Mouse (Mus musculus): ENCODE measurements at regions not wholly inside any gene's neighbourhood (a gene's known extent, or its start where the extent isn't known, plus 50 kb on each side); places are given as distances from the start of the nearest gene placed in this dataset.

DNA sequence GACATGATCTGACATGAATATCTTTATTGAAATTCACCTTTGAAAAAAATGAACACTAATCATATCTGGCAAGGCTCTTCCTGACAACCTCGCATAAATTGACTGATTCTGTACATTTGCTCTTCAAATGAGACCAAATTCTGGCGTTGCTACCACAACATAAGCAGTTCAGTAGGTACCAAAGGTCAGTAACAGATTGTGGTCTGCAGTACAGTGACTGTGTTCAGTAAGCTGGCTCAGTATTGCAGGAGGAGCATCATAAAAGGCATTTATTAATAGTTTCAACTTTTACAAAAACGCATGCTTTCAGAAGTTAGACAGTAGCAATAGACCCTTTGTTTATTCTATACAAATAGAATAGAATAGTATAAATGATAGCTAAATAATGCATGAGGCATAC is 226.7 kb upstream of the Dab2 start:
- Histone ChIP-seq H3K27me3 (ENCODE audit: control insufficient read depth) (no peaks in the 10 kb centered on the region), H3K9me3 (ENCODE audit: control insufficient read depth, low read length) (no peaks in the 10 kb centered on the region), H3K4me1 (ENCODE audit: control insufficient read depth) (no peaks in the 10 kb centered on the region), H3K4me3 (replicated peaks) (no peak overlapping the region), H3K36me3 (ENCODE audit: control insufficient read depth) (no peaks in the 10 kb centered on the region)
- TF ChIP-seq TAL1 (IDR thresholded peaks at IDR 0.05; ENCODE audit: low read length), result no peak
- no peak for TF ChIP-seq GATA1 (IDR thresholded peaks at IDR 0.05; ENCODE audit: low read length)

DNA sequence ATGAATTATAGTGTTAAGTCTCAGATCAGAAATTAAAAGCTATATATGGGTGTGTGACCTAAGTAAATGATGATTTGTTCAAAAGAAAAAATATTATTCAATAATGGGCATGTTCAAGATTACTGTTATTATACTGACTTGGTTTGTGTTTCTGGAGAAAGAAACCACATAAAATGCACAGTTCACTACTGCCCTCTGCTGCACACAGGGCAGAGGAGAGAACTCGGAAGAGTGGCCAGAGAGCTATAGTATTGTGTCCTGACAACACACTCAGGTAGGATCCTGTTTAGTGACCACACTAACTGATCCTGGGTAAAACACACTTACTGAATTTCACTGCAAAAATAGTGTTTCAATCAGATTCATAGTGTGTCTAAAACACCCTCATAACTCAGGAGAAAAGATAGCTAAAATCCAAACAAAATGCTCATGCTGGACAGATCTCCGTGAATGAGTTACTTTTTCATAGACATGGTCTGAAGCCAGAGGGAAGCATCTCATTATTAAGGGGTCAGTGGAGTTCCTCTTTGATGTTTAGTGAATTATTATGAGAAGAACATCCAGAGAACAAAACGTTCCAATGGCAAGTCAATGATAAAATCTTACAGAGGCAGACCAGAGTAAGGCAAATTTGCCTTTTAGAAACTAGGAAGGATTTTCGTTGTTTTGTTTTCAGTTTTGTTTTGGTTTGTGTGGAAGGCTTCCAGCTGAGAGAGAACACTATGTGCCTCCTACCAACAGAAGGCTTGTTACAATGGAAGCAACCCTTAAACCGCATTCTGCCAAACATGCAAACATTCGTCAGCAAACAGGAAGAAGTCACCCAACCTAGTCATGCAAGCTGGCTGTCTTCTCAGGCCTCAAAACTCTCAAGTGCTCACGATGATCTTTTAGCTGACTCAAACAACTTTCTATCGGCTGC is 218.6 kb upstream of the Dab2 start:
- Histone ChIP-seq H3K27me3 (ENCODE audit: control insufficient read depth) (no peaks in the 10 kb centered on the region), H3K4me3 (replicated peaks) (no peak overlapping the region), H3K9me3 (ENCODE audit: control insufficient read depth, low read length) (no peaks in the 10 kb centered on the region), H3K4me1 (ENCODE audit: control insufficient read depth) (no peaks in the 10 kb centered on the region; the same call in 1 of the 2 replicates), H3K36me3 (ENCODE audit: control insufficient read depth) (no peaks in the 10 kb centered on the region)
- TF ChIP-seq GATA1 (IDR thresholded peaks at IDR 0.05; ENCODE audit: low read length) (no peak), TAL1 (IDR thresholded peaks at IDR 0.05; ENCODE audit: low read length) (no peak)

DNA sequence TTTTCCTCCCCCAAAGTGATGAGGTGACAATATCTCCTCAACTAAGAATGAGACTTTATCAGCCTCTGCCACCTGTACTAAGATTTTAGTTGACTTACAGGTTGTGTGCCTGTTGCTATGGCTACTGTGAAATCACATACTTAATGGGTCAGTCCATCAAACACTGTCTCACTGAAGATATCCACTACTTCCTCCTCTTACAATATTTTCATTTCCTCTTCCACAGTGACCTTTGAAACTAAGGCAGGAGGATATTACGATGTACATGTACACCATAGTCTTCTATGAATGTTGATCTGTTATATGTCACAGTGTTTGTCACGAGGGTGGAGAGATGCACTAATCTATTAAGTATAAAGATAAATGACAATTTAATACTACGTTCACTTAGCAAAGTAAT is 212.4 kb upstream of the Dab2 start:
- no peaks in the 10 kb centered on the region for H3K27me3 ChIP-seq (ENCODE audit: control insufficient read depth)
- no peaks in the 10 kb centered on the region for H3K4me1 ChIP-seq (ENCODE audit: control insufficient read depth)
- H3K9me3 ChIP-seq (ENCODE audit: control insufficient read depth, low read length), result no peaks in the 10 kb centered on the region
- no peak for TF ChIP-seq TAL1 (IDR thresholded peaks at IDR 0.05; ENCODE audit: low read length)
- TF ChIP-seq GATA1 (IDR thresholded peaks at IDR 0.05; ENCODE audit: low read length), result no peak
- no peaks in the 10 kb centered on the region for H3K36me3 ChIP-seq (ENCODE audit: control insufficient read depth)
- no peak overlapping the region for H3K4me3 ChIP-seq (replicated peaks)

DNA sequence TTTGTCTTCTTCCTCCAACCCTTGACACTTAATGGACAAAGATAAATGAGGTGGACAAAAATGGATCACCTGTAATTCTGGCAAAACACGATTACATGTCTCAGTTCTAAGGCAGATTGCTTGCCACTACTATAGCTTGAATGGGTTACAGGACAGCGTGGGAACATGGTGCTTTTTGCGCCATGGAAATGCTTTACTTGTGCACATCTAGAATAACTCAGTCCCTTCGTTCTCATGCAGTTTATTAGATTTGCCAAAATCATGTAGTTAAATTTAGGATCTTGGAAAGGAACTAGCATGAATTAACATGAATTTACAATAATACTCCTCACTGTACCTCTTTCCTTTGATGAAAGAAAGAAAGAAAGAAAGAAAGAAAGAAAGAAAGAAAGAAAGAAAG is 211.1 kb upstream of the Dab2 start:
- no peaks in the 10 kb centered on the region for H3K9me3 ChIP-seq (ENCODE audit: control insufficient read depth, low read length)
- H3K36me3 ChIP-seq (ENCODE audit: control insufficient read depth), result no peaks in the 10 kb centered on the region
- TF ChIP-seq GATA1 (IDR thresholded peaks at IDR 0.05; ENCODE audit: low read length), result no peak
- TF ChIP-seq TAL1 (IDR thresholded peaks at IDR 0.05; ENCODE audit: low read length), result no peak
- H3K27me3 ChIP-seq (ENCODE audit: control insufficient read depth), result no peaks in the 10 kb centered on the region
- H3K4me3 ChIP-seq (replicated peaks), result no peak overlapping the region
- no peaks in the 10 kb centered on the region for H3K4me1 ChIP-seq (ENCODE audit: control insufficient read depth)

DNA sequence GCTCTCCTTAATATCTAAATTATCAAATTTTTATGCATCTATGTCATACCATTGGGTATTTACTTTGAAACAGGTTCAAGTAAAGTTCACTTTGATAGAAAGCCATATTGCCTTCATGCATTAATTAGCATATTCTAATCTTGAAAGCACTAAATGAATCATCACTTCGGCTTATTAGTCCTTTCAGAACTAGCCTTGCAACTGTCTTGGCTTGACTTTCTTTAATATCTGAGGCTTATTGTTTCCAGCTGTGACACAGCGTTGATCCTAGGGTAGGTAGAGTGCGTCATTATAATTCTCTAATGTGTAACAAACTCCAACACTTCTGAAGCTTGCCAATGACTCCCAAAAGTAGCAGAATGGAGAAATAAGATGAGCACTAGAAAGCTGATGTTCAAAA is 169.9 kb upstream of the Dab2 start:
- Histone ChIP-seq H3K9me3 (ENCODE audit: control insufficient read depth, low read length) (no peaks in the 10 kb centered on the region), H3K27me3 (ENCODE audit: control insufficient read depth) (no peaks in the 10 kb centered on the region), H3K4me1 (ENCODE audit: control insufficient read depth) (no peaks in the 10 kb centered on the region), H3K4me3 (replicated peaks) (no peak overlapping the region), H3K36me3 (ENCODE audit: control insufficient read depth) (no peaks in the 10 kb centered on the region)
- TF ChIP-seq TAL1 (IDR thresholded peaks at IDR 0.05; ENCODE audit: low read length) (no peak), GATA1 (IDR thresholded peaks at IDR 0.05; ENCODE audit: low read length) (no peak)

DNA sequence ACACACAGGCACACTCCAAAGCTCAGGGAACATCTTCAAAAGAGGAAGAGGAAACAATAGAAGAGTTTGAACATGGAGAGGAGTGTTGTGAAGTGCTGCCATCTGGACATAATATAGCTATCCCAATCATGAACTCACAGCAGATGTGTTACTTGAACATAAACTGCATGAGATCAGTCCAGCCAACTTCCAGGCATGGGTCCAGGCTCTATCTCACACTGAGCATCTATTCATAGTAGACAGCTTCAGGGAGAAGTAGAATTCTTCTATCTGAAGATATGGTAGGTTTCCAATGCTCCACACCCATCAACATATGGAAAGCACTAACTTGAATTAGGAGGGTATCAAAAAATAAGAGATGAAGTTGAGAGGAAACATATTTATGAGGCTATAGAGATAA is 167.4 kb upstream of the Dab2 start:
- TF ChIP-seq TAL1 (IDR thresholded peaks at IDR 0.05; ENCODE audit: low read length) (no peak), GATA1 (IDR thresholded peaks at IDR 0.05; ENCODE audit: low read length) (no peak)
- Histone ChIP-seq H3K27me3 (ENCODE audit: control insufficient read depth) (no peaks in the 10 kb centered on the region), H3K9me3 (ENCODE audit: control insufficient read depth, low read length) (no peaks in the 10 kb centered on the region; the same call in 1 of the 2 replicates), H3K36me3 (ENCODE audit: control insufficient read depth) (no peaks in the 10 kb centered on the region), H3K4me1 (ENCODE audit: control insufficient read depth) (no peaks in the 10 kb centered on the region), H3K4me3 (replicated peaks) (no peak overlapping the region)

DNA sequence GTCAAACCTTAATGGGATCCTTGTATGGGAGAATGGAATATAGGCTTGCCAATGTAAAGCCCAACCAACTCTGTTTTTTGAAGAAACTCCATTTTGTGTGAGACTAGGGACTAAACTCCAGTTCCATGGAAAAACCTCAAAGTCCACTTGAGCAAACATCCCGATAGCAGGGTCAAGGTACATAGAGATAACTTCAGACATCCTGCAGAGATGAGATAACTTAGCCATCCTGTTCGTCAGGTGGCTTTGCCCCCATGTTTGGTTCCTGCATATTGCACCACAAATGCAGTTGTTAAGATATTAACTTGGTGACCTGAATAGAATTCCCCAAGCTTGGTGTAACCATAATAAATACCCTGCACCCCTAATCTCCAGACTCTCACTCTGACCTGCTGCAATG is 154.5 kb upstream of the Dab2 start:
- no peaks in the 10 kb centered on the region for H3K27me3 ChIP-seq (ENCODE audit: control insufficient read depth)
- no peak for TF ChIP-seq TAL1 (IDR thresholded peaks at IDR 0.05; ENCODE audit: low read length)
- no peak for TF ChIP-seq GATA1 (IDR thresholded peaks at IDR 0.05; ENCODE audit: low read length)

DNA sequence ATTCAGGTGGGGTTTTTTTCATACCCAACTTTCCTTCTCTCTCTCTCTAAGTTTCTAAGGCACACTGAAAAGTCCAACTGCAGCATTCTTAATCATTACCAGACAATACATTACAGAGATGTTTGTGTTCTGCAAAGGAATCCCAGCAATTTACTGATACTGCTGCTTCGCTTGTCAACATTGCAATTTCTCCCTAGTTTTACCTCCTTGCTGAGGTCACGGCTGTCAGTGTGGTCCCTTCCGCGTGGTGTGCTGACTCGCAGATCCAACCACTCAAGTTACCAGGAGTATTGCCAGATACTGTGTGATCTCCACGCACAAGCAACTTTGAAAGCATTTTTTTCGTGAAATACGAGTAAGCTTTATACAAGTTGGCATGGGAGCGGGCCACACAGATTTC is 144.9 kb upstream of the Dab2 start:
- Histone ChIP-seq H3K27me3 (ENCODE audit: control insufficient read depth) (no peaks in the 10 kb centered on the region), H3K36me3 (ENCODE audit: control insufficient read depth) (no peaks in the 10 kb centered on the region), H3K4me3 (replicated peaks) (no peak overlapping the region), H3K4me1 (ENCODE audit: control insufficient read depth) (no peaks in the 10 kb centered on the region), H3K9me3 (ENCODE audit: control insufficient read depth, low read length) (no peaks in the 10 kb centered on the region)
- TF ChIP-seq TAL1 (IDR thresholded peaks at IDR 0.05; ENCODE audit: low read length), result no peak
- TF ChIP-seq GATA1 (IDR thresholded peaks at IDR 0.05; ENCODE audit: low read length), result no peak

More for the DNA sequence above, 154.5 kb upstream of the Dab2 start:
- Histone ChIP-seq H3K36me3 (ENCODE audit: control insufficient read depth) (no peaks in the 10 kb centered on the region), H3K9me3 (ENCODE audit: control insufficient read depth, low read length) (no peaks in the 10 kb centered on the region), H3K4me1 (ENCODE audit: control insufficient read depth) (no peaks in the 10 kb centered on the region), H3K4me3 (replicated peaks) (no peak overlapping the region)

DNA sequence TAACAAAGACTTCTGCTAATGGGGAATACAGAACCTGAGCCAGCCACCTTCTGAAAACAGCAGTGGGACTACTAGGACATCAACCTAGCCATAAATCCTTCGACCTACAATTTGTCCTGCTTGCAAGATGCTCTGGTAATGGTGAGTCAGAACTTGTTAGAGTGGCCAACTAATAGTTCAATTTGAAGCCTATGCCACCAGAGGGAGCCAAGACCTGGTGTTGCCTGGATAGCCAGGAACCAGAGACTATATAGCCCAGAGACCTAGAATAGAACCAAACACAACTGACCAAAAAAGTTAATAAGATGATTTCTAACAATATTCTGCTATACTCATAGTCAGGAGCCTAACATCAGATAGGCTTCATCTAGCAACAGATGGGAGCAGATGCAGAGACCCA is 119.3 kb upstream of the Dab2 start:
- Histone ChIP-seq H3K9me3 (ENCODE audit: control insufficient read depth, low read length) (no peaks in the 10 kb centered on the region), H3K36me3 (ENCODE audit: control insufficient read depth) (no peaks in the 10 kb centered on the region), H3K4me3 (replicated peaks) (no peak overlapping the region), H3K27me3 (ENCODE audit: control insufficient read depth) (no peaks in the 10 kb centered on the region), H3K4me1 (ENCODE audit: control insufficient read depth) (no peaks in the 10 kb centered on the region)
- TF ChIP-seq TAL1 (IDR thresholded peaks at IDR 0.05; ENCODE audit: low read length) (no peak), GATA1 (IDR thresholded peaks at IDR 0.05; ENCODE audit: low read length) (no peak)
